Mouse (Mus musculus): ENCODE data around the gene Sez6l.

Sez6l gene

DNA sequence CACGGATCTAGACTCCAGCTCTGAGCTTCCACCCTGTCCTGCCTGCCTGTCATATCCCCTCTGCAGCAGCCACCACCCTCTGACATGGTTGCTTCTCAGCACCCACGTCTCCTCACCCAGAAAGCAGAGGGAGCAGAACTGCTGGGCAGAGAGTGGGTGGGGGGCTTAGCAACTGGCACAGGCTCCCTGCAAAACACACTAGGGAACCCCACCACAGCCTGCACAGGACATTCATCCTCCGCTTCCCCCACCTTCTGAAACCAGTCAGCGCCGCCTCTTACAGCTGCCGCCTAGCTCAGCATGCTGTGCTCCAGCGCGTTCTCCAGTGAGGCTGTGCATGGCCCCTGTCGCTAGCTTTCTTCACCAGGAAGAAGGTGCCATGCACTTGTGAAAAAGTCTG lies 187.6 kb downstream of the Sez6l start:
- DNase-seq (ENCODE audit: low spot score in 2 of 2) = no peak

DNA sequence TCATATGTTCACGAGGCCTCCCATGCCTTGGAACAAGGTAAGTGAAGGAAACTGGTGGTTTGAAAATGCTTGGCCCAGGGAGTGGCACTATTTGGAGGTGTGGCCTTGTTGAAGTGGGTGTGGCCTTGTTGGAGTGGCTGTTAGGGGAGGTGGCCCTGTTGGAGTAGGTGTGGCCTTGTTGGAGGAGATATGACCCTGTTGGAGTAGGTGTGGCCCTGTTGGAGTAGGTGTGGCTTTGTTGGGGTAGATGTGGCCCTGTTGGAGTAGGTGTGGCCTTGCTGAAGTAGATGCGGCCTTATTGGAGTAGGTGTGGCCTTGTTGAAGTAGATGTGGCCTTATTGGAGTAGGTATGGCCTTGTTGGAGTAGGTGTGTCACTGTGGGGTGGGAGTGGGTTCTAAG lies 191.0 kb downstream of the Sez6l start:
- DNase-seq (ENCODE audit: low spot score in 2 of 2) = no peak

- no peak for DNase-seq (ENCODE audit: low spot score in 2 of 2)
Measured at GRCm38 (mm10) chr5:112384805-112385472, 192.0 kb downstream of the Sez6l start.

DNA sequence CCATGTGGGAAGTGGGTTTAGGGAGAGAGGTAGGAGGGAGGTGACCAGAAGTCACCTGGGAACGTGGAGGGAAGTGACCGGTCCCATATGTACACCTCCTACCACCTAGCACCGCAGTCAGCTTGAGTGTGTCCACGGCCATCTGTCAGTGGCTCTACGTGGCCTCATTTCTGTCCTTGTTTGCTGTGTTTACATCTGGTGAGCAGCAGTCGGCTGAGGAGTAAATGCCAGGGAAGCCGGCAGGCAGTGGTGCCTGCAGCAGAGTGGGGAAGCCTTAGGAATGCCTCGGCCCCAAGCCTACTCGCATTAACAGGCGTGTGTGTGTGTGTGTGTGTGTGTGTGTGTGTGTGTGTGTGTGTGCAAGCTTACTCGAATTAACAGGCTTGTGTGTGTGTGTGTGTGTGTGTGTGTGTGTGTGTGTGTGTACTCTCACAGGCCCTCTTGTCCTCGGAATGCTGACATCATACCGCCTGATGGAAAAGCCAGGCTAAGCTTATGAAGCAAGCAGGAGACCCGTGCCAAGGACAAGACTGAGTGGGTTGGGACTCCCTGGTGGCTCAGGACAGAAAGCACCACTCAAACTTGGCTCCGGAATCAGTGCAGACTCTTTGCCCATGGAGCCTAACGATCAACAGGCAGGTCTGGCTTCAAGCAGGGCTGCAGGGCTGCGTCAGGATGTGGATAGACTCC lies 194.2 kb downstream of the Sez6l start:
- DNase-seq (ENCODE audit: low spot score in 2 of 2) = no peak

GRCm38 (mm10) chr5:112382042-112382441 lies 194.9 kb downstream of the Sez6l start:
- no peak for DNase-seq (ENCODE audit: low spot score in 2 of 2)

DNA sequence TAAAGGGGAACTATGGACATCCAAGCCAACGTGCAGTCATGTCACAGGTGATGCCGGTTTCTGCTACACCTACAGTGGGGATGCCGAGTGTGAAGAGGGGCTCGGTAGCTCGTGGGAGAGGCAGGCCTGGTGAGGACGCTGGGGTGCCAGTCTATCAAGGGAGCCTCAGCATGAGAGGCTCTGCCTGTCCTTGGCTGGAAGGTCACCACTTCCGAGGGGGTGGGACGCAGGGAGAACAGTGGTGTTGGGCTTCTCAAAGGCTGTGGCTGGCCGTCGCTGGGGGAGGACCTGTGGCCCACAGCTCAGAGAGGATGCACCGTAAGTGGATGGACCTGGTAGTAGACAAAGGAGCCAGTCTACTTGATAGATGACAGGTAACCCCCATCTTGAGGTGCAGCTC lies 195.8 kb downstream of the Sez6l start:
- no peak for DNase-seq (ENCODE audit: low spot score in 2 of 2)

DNA sequence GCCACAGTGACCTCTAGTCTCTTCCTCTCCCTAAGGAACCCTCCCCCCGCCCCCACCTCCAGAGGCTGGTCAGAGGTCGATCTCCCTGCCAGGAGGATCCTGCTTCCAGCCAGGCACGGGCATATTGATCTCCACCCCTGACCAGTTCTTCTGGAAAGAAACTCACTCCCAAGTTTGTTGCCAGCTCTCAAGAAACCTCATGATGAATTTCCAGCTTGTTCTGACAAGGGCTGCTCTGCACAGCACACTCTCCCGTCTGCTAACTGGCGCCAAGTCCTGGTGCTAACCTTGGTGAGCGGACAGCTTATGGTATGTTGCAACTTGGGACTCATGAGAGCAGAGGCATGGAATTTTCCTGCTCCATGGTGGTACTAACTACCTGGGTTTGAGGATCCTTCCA lies 198.3 kb downstream of the Sez6l start:
- DNase-seq (ENCODE audit: low spot score in 2 of 2) = no peak

DNA sequence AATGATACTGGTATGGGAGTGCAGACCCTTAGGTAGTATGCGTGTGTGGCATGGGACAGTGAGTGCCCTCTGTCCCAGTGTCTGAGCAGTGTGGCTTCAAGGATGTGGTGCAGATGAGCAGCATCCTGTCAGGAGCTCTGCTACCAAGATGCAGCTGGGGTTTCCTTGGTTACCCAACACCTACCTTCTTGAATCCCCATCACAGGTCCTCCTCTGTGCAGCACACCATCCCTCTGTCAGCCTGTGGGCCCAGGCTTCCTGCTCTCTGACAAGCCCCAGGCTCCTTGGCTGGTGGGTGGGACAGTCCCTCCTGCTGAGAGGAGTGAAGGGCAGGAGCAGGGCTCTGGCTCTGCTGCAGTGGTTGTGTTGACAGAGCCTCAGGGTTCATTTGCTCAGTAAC lies 199.6 kb downstream of the Sez6l start:
- no peak for DNase-seq (ENCODE audit: low spot score in 2 of 2)

- no peak for DNase-seq (ENCODE audit: low spot score in 2 of 2)
Measured at GRCm38 (mm10) chr5:112376111-112376510, 200.9 kb downstream of the Sez6l start.

- peak; percentile 75 to 76 for DNase-seq (ENCODE audit: low spot score in 2 of 2)
Measured at GRCm38 (mm10) chr5:112371933-112372332, 205.1 kb downstream of the Sez6l start.

- no peak for DNase-seq (ENCODE audit: low spot score in 2 of 2)
Measured at GRCm38 (mm10) chr5:112370236-112370813, 206.7 kb downstream of the Sez6l start.

DNA sequence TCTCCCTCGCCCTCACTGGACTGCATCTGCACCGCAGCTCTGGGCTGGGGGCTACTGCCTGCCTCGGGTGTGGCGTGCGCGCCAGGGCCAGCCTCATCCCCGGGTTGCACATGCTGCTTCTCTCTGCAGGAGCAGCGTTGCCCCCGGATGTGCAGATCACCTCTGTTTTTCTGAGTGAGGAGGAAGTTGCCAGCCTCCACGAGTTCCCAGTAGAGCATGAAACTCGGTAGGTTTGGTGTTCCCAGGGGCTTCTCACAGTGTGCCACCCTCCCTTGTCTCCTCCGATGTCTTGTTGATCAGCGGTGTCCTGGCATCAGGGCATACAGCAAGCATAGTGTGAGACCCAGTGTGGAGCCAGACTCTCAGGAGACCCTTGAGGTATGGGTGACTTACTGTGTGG lies 207.7 kb downstream of the Sez6l start:
- DNase-seq (ENCODE audit: low spot score in 2 of 2) = no peak
